Mouse (Mus musculus) gastrocnemius, postnatal 25 days (tissue): ENCODE data around the gene Hsp90ab1. TPM values are rescaled to one million over a fixed set of nuclear protein-coding genes. Genes with fewer than 3 reads are reported as not detected.

Source experiments
- DNase-seq: peaks from one replicate; pipeline ENCODE4 v3.0.0; 2022
- total RNA-seq, 2 experiments: library from RNA; stranded (reverse); gene quantifications; 1 replicate in 1 of 2; 2 replicates in 1 of 2; pipeline ENCODE4 v1.2.3; 2021

Gene Hsp90ab1
- total RNA-seq, 2 experiments from 2014 or later = 839 to 859 TPM

- DNase-seq = no peak
Observed at GRCm38 (mm10) chr17:45557998-45558862, 14.8 kb downstream of the Hsp90ab1 start.

GRCm38 (mm10) chr17:45557246-45557824, 15.7 kb downstream of the Hsp90ab1 start:
- DNase-seq = no peak

- DNase-seq = no peak
Observed at GRCm38 (mm10) chr17:45556514-45557245, 16.4 kb downstream of the Hsp90ab1 start.

GRCm38 (mm10) chr17:45556107-45556489, 17.0 kb downstream of the Hsp90ab1 start:
- no peak for DNase-seq

GRCm38 (mm10) chr17:45555452-45556106, 17.5 kb downstream of the Hsp90ab1 start, which contains the start of gene Nfkbie:
Gene Nfkbie (plus strand): TSS chr17:45555703.
- peak; percentile 91 for DNase-seq

GRCm38 (mm10) chr17:45554420-45554819, 18.7 kb downstream of the Hsp90ab1 start:
- no peak for DNase-seq

- no peak for DNase-seq
Observed at GRCm38 (mm10) chr17:45553065-45553464, 20.0 kb downstream of the Hsp90ab1 start.

- DNase-seq = peak; percentile 51
Observed at GRCm38 (mm10) chr17:45551816-45552451, 21.1 kb downstream of the Hsp90ab1 start.

GRCm38 (mm10) chr17:45551249-45551796, 21.7 kb downstream of the Hsp90ab1 start:
- DNase-seq = no peak

- no peak for DNase-seq
Observed at GRCm38 (mm10) chr17:45550253-45550652, 22.8 kb downstream of the Hsp90ab1 start.

GRCm38 (mm10) chr17:45549617-45550181, 23.4 kb downstream of the Hsp90ab1 start, which contains the start of gene Tmem151b:
Gene Tmem151b (minus strand): TSS chr17:45549677.
- no peak for DNase-seq

- peak; percentile 9 for DNase-seq
Observed at GRCm38 (mm10) chr17:45548541-45549512, 24.2 kb downstream of the Hsp90ab1 start.

GRCm38 (mm10) chr17:45547461-45548190, 25.4 kb downstream of the Hsp90ab1 start:
- no peak for DNase-seq

- DNase-seq = no peak
Observed at GRCm38 (mm10) chr17:45546941-45547340, 26.1 kb downstream of the Hsp90ab1 start.

- no peak for DNase-seq
Observed at GRCm38 (mm10) chr17:45545278-45545961, 27.7 kb downstream of the Hsp90ab1 start.

- DNase-seq = no peak
Observed at GRCm38 (mm10) chr17:45544873-45545277, 28.2 kb downstream of the Hsp90ab1 start.

GRCm38 (mm10) chr17:45544001-45544872, 28.8 kb downstream of the Hsp90ab1 start:
- no peak for DNase-seq
